Mouse (Mus musculus) left cerebral cortex, postnatal 36 days (tissue): ENCODE measurements around the gene Rhog. TPM values are rescaled to one million over a fixed set of nuclear protein-coding genes. Genes with fewer than 3 reads are reported as not detected.

Experiments used
- DNase-seq, 2 experiments: peaks; one replicate each; pipeline ENCODE4 v3.0.0; 2021 to 2022; ENCODE audit warnings: low spot score in 2 of 2, mixed read lengths in 1 of 2
- intact Hi-C: fragments of 180-260 bp; cut with DNase I; formaldehyde crosslinking; loops from one replicate; pipeline ENCODE4 v1.15.1; 2025
- total RNA-seq, 2 experiments: library from RNA; stranded (reverse); gene quantifications; 2 replicates each; pipeline ENCODE4 v1.2.3; 2021

The Rhog gene
- total RNA-seq, 2 experiments from 2014 or later: 25.5 to 31.0 TPM

DNA sequence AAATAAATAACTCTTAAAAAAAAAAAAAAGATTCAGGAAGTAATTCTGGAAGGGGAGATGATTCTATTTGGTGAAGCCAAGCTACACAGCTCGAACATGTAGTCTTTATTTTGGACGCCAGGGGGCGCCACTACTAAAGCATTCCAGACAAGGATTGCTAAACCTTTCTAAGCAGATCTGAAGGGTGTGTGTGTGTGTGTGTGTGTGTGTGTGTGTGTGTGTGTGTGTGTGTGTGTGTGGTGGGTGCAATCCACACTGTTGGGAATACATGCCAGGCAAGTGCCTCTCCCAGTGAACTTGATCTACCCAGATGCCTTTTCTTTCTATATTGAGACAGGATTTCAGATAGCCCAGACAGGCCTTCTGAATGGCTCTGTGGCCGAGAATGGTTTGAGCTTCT is 2.3 kb upstream of the Rhog start:
- intact Hi-C loops: loop anchor here (2.0 kb wide), 1 partner anchor 159 kb away; no protein-coding TSS in a partner anchor
- DNase-seq: peak; percentile 57 to 74

DNA sequence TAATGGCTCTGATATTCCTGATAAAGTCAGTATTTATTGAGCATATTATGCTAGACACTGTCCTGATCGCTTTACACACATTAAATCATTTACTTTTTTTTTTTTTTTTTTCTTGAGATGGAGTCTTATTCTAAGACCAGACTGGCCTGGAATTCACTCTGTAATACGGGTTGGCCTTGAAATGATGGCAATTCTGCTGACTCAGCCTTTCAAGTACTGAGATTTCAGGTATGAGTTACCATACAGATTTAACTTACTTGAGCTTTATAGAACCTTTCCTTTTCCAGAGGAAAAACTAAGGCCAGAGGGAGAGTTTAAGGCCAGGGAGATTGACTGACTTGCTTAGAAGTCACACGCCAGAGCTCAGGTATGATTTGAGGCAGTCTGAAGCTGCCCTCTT is 782 bp upstream of the Rhog start:
- intact Hi-C loops: no loop called here
- DNase-seq: no peak

DNA sequence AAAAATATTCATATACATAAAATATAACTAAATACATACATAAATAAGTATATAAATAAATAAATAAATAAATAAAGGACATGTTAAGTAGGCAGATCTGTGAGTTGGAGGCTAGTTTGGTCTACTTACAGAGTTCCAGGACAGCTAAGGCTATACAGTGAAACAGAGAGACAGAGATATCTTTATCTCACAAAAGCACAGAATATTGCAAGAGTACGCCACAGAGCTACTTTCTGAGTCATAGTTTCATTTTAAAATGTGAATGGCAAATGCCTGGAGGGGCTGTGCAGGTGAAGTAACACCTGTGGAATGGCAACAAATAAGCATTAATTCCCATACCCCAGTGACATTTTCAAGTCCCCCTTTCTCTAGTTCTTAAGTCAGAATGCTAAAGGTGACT is 2.2 kb downstream of the Rhog start:
- no peak for DNase-seq
- intact Hi-C loops: no loop called here

DNA sequence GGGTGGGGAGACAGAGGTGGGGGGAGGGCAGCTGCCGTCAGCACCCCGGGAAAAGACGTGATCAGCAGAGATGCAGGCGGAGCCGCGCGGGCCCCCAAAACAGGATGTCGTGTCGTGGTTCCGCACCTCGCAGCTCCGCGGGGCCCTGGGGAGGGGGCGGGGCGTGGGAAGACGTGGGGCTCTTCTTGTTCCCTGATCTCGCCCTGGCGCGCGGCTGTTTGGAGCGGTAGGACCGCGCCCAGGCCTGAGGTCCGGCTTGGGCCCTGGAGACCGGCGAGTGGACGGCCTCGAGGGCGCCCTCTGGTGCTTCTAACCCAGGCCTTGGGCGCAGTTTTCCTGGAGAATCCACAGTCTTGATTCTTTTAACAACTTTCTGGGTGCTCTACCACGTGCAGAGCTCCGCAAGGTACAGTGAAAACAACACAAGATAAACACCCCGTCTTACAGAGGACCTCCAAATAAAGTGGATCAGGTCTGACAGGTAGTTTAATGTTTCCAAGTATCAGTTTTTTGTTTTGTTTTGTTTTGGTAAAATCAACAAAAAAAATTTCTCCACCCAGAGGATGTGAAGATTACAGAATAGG is 5.1 kb downstream of the Rhog start:
- intact Hi-C loops: no loop called here

DNA sequence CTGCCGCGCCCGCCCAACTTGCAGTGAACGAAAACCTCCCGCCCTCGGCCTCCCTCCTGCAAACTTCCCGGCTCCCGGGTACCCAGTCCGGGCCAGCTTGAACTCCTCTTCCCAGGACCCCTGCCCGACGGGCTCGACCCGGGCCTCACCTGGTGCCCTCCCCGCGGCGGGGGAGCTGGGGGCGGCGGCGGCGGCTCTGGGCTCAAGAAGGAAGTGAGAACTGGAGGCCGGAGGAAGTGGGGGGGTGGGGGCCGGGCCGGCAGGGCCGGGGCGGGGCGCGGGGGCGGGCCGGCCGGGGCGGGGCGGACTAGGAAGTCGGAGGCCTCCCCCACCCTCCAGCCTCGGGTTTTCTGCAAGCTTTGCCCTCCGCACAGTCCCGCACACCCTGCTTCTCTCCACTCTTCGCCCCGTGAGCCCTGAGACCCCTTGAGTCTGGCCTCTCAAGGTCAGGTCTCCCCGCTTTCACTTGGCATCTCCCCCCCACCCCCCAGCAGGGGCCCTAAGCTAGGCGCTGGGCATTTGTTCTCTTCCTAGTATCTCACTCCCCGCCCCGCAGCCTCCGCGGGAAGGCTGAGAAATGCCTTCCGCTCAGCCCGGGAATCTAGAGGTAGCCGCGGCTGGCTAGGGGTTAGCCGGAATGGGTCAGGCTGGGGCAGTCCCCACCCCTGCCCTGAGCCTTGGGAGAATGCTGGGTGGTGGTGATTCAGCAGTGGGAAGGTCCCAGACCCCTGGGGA is 5.8 kb downstream of the Rhog start:
- intact Hi-C loops: loop anchor here (5.0 kb wide), 1 partner anchor 38 kb away; the partner anchor contains the start of genes Nup98 and Pgap2
- DNase-seq: peak; percentile 50 to 59

More for the DNA sequence above, 5.1 kb downstream of the Rhog start:
- peak; percentile 89 to 90 for DNase-seq

DNA sequence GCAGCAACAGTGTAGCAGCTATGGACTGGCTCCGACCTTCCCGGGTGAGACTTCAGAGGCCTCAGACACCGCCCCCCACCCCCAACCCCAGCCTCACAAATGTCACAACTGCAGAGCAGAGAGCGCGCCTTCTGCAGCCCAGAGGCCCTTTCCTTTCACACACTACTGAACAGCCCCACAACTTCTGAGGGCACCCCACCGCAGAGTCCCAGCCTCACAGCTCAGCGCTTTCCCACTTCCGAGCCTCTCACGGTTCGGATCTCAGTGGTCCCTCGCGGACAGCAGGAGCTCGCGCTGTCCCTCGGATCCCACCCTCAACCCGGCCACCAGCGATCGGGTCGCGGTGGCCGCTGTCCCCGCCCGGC is 6.3 kb downstream of the Rhog start:
- intact Hi-C loops: loop anchor here (5.0 kb wide), 1 partner anchor 37 kb away; the partner anchor contains the start of genes Nup98 and Pgap2
- DNase-seq: peak in 1 of 2 experiments; percentile 13

DNA sequence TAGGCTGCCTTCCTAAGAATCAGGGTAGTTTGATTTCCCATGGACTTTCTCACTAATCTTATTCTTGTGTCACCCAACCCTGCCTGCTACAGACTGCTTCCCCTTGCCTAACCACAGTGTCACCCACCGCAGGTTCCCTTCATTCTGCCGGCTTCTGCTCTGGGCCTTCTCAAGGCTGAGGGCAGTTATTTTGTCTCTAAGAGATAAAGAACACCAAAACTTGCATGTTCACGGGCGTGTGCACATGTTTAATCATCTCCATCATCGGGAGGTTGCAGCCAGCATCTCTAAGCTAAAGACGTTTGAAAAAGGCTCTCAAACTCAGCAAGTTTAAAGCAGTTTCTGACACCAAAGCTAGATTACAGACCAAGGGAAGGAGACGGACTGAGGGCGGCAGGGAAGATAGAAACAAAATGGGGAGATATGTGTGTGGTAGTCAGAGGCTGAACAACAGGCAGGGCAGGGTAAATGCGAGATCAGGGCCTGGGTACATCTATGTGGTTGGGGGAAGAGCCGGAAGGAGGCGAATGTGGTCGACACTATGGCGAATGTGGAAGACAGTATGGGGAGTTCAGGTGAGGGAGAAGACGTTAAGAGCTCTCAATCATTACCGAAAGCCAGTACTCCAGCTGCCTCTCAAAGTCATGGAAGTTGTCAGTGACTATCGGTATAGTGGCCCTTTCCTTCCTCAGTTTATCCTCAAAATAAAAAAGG is 7.0 kb downstream of the Rhog start:
- no peak for DNase-seq
- intact Hi-C loops: loop anchor here (5.0 kb wide), 1 partner anchor 37 kb away; the partner anchor contains the start of genes Nup98 and Pgap2

DNA sequence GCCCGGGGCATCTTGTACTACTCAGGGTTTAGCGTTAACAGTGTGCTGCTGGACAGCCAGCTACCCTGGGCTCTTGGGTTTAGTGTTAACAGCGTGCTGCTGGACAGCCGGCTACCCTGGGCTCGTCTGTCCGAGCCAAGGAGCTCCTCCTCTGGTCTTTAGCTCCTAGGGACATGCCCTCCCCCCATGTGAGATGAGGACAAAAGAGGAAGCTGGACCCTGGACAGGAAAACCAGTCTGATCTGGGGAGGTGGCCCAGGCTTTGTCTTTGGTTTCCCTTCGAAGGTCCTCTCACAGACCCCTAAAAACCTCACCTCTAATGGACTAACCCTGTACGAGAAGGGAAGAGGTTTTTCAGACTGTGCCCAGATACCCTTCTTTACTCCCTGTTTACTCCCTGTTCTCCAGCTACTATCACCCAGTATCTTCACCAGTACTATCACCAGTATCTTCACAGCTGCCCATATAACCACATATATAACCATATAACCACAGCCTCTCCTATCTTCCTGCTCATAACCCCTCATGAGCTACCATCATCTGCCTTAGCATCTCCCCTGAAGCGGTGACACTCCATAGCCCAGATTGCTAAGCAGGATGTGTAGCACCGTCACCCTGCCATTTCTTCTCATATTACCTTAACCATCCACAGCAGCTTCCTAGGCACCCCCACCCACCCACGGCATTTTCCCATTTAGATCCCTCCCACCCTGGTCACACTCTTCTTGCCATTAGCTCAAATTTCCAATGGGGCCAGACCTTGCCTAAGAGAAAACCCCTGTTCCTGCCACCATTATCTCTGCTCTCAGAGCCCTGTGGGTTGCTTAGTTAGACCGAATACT is 8.7 kb downstream of the Rhog start:
- no peak for DNase-seq

DNA sequence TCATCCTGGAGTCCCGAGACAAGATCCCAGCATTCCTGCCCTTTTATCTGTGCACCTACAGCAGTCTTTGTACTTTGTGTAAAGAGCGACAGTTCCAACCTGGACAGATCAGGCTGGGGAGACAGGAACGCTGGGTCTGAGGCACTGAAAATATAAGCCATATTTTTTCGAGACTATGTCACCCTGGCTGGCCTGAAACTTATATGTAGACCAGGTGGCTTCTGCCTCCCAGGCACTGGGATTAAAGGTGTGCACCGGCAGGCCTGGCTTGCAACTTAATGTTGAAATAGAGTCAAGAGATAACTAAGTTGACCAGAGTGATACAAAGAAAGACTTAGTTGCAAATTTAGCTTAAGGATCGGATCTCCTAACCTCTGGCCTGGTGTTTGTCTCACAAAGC is 9.6 kb downstream of the Rhog start:
- intact Hi-C loops: loop anchor here (5.0 kb wide), 1 partner anchor 34 kb away; the partner anchor contains the start of genes Nup98 and Pgap2
- no peak for DNase-seq

More for the DNA sequence above, 8.7 kb downstream of the Rhog start:
- intact Hi-C loops: loop anchor here (5.0 kb wide), 1 partner anchor 35 kb away; the partner anchor contains the start of genes Nup98 and Pgap2

DNA sequence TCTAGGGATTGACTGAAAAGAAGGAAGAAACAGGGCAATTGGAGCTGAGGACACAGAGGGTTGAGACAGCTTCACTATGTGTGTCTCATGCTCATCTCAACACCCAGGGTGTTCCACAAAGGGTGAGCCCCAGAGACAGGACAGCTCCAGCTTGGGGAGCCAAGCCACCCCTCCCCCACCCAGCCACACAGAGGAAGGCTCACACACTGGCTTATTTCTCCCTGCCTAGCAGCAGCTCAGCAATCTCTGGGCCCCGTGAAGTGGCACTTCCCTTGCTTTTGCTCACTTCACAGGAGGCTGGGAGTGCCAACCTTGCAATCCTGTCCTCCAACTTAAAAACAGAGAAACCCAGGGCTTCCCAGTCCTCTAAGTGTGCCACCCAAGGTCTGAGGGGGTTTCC is 10.1 kb downstream of the Rhog start:
- intact Hi-C loops: loop anchor here (5.0 kb wide), 1 partner anchor 33 kb away; the partner anchor contains the start of genes Nup98 and Pgap2
- DNase-seq: no peak

DNA sequence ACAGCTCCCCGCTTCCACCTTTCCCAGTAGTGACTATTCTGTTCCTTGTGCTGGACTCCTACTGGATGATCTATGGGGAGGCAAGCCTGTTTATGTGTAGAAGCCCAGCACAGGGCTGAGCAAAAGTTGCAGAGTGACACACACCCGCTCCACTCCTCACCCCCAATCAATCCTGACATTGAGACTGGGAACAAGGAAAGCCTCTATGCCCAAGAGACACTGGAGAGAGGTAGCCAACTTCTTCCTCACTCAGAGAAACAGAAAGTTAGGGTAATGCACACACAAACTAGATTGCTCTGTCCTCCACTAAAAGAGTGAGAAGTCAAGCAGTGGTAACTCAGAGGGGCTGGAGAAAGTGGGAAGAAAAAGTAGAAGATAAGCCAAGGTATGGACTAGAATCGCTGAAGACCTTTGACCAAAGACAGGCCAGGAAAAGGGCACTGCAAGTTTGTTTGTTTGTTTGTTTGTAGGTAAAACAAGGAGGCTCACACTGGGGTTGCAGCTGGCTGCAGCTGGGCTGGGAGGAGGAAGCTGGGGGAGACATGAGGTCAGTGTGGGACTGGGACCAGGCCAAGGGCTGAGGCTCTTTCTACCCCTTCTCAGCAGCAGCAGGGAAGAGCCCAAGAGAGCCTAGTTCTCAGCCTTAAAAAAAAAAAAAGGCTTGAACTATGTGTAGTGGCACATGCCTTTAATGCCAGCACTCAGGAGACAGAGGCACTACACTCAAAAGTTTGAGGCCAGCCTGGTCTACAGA is 10.9 kb downstream of the Rhog start:
- intact Hi-C loops: loop anchor here (5.0 kb wide), 1 partner anchor 33 kb away; the partner anchor contains the start of genes Nup98 and Pgap2
- no peak for DNase-seq

DNA sequence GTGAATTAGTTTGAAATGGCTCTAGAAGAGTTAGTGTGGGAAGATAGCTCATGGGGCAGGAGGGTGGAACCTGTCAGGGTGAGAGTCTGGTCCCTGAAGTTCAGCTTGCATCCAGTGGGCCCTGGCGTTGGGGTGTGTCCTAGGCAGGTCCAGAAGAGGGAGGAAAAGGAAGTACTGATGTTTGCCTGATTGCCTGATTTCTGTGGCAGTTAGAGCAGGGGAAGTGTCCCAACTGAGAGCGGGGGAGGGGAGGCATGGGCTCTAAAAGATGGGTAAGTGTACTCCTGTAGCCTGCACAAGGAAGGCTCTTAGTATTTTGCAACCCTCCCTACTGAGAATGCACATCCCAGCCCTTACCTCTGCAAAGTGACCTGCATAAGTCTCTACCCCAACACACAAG is 12.0 kb downstream of the Rhog start:
- intact Hi-C loops: no loop called here
- DNase-seq: no peak

DNA sequence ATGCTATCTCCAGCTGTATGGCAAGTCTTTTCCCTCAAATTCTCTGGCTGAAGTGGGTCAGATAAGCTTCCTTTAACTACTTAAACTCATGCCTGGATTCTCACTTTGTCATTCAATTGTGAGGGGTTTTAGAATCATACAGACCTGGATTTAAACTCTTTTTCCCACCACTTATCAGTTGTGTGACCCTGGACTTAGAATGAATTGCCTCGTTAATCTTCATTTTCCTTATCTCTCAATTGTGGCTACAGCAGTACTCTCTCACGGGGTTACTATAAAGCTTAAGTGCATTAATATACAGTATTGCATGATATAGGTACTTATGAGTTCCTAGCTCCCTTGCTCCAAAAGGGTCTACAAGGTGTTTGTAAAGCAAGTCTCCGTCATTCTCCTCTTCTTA is 12.9 kb downstream of the Rhog start:
- intact Hi-C loops: no loop called here
- DNase-seq: no peak

DNA sequence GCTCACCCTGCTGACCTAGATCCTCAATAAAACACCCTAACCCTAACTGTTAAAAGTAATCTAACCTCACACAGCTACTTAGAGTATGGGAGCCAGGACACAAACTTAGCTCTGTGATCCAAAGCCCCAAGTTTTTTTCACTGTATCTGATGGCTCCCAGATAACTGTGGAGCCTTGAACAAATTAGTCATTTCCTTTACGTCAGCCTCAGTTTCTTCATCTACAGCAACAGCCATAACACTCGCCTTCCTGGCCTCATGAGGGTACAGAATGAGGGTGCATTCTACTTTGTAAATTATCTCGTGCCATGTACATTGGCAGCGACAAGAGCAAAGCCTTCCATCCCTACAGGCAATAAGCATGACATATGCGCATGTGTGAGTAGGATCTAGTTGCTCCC is 13.5 kb downstream of the Rhog start:
- no peak for DNase-seq
- intact Hi-C loops: no loop called here

DNA sequence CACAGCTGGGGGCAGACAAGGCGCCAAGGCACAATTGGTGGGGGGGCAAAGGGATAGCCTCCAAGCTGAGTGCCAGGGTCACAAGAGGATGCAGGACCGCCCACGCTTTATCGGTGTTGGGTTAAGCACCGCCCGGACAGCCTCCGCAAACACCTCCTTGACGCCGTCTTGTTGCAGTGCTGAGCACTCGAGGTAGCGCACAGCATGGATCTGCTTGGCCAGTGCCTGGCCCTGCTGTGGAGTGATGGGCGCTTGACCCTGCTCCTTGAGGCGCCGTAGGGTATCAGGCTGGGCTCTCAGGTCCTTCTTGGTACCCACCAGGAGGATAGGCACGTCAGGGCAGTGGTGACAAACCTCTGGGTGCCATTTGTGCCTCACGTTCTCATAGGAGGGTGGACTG is 16.3 kb downstream of the Rhog start:
- no peak for DNase-seq
- intact Hi-C loops: no loop called here

DNA sequence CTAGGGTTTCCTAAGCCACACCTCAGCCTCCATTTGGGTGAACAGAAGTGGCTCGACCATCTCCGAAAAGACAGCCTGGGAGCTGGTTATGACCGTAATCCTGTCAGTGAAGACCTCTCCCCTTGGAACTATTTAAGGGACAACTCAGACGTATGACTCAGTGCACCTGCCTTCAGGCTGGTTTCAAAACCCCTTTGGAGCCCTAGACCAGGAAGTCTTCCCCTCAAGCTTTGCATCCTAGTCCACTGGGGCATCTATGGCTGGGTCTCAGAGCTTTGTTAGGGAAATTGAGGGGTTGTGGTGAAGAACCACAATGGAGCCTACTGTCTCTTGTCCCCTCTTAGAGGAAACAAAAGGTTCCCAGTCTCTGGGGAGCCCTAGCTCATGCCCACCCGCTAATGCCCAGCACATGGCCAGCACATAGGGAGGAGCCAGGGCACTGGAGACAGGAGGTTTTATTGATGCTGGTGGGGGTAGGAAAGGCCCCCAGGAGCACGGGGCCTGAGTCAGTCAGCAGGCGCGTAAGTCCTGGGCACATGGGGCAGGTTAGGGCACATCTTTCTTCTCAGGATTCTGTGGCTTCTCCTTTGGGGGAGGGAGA is 17.1 kb downstream of the Rhog start:
- intact Hi-C loops: no loop called here
- DNase-seq: no peak

DNA sequence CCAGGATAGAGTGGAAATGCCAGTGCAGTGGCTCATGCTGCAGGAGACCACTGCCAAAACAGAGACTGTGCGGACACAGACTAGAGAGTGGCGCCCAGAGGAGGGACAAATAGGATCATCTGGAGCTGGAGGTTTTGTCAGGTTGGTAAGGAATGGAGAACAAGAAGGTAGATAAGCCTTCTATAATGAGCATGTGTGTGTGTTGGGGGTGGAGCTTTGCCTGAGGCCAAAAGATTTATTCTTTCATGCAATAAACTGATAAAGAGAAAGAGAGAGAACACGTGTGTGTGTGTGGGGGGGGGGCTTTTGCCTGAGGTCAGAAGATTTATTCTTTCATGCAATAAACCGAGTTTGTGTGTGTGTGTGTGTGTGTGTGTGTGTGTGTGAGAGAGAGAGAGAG is 22.8 kb downstream of the Rhog start:
- intact Hi-C loops: no loop called here
- DNase-seq: no peak

DNA sequence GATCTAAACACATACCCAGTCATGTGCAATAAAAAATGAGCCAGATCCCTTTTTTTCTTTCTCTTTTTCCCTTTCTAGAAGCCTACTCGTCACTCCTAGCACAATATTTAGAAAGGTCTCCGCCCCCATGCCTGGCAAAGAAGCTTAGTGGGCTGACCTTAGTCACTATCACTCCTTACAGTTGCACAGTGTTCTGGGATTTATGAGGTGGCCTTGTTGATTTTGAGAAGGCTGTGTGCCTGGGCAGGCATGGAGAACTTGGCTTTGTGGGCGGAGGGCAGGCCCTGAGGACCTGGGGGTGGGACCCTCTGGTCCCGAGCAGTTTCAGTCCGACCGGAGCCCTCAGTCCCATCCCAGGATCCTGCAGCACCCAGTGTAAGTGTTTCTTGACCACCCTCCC is 26.0 kb downstream of the Rhog start:
- DNase-seq: no peak
- intact Hi-C loops: no loop called here
